Mouse (Mus musculus) limb, embryonic 14.5 days (tissue): ENCODE measurements at regions not wholly inside any gene's neighbourhood (a gene's known extent, or its start where the extent isn't known, plus 50 kb on each side); places are given as distances from the start of the nearest gene placed in this dataset.
"Not testable (repeated sequence)": the region's sequence is repeated elsewhere in the genome, so short reads cannot be mapped to it uniquely, and the experiment has no call there.

Experiments
- ATAC-seq: fragments of 200-750 bp; cut with Nextera tagmentation; 2 replicates; pipeline ENCODE4 v1.8.0; 2017; ENCODE audit warnings: low read depth, moderate number of reproducible peaks, moderate TSS enrichment; ENCODE audit not compliant: low FRiP score
- DNase-seq: peaks from one replicate; pipeline ENCODE4 v3.0.0-alpha.2; 2015; ENCODE audit warnings: low spot score
- H3K27ac ChIP-seq: fragments of 300-500 bp; sonication (generic); replicated peaks from 2 replicates; pipeline ENCODE4 v1.5.1; 2014; ENCODE audit warnings: low read depth, mild to moderate bottlenecking, low read length, moderate library complexity, mixed read lengths
- H3K27me3 ChIP-seq: fragments of 300-500 bp; sonication (generic); 2 replicates; pipeline ENCODE4 v1.6.1; 2014; ENCODE audit warnings: low read length, mixed read lengths; ENCODE audit not compliant: control insufficient read depth, insufficient read depth
- H3K36me3 ChIP-seq: fragments of 300-500 bp; sonication (generic); 2 replicates; pipeline ENCODE4 v1.6.1; 2014; ENCODE audit warnings: mild to moderate bottlenecking, low read length, moderate library complexity, mixed read lengths; ENCODE audit not compliant: control insufficient read depth, insufficient read depth
- H3K4me1 ChIP-seq: fragments of 300-500 bp; sonication (generic); 2 replicates; pipeline ENCODE4 v1.6.1; 2014; ENCODE audit warnings: antibody characterized with exemption, low read length, mixed read lengths; ENCODE audit not compliant: control insufficient read depth, insufficient read depth
- H3K4me2 ChIP-seq: fragments of 300-500 bp; sonication (generic); replicated peaks from 2 replicates; pipeline ENCODE4 v1.6.1; 2014; ENCODE audit warnings: low read depth, mild to moderate bottlenecking, low read length, moderate library complexity; ENCODE audit not compliant: severe bottlenecking
- H3K4me3 ChIP-seq: fragments of 300-500 bp; sonication (generic); replicated peaks from 2 replicates; pipeline ENCODE4 v1.5.1; 2014; ENCODE audit warnings: low read length
- H3K9ac ChIP-seq: fragments of 300-500 bp; sonication (generic); 2 replicates; pipeline ENCODE4 v1.6.1; 2014; ENCODE audit warnings: mild to moderate bottlenecking, low read depth, low read length, moderate library complexity; ENCODE audit not compliant: severe bottlenecking
- H3K9me3 ChIP-seq: fragments of 300-500 bp; sonication (generic); 2 replicates; pipeline ENCODE4 v1.6.1; 2016; ENCODE audit warnings: low read length; ENCODE audit not compliant: control insufficient read depth
- POLR2A ChIP-seq: fragments of 200-500 bp; IDR thresholded peaks from 2 replicates; pipeline ENCODE4 v1.8.0; 2012; ENCODE audit warnings: inconsistent platforms, mild to moderate bottlenecking, moderate library complexity, borderline replicate concordance; ENCODE audit not compliant: insufficient read depth, insufficient read length; ENCODE audit errors: extremely low read depth
- WGBS: fragments of 180-500 bp; shearing (Covaris S2); extraction: QIAGEN DNeasy Blood & Tissue Kit; methylation state at CpG from one replicate; pipeline ENCODE4 v1.1.7; 2014; 5-methylcytosine and 5-hydroxymethylcytosine counted together

- H3K4me3 ChIP-seq, result no peak overlapping the region
- no peaks in the 10 kb centered on the region for H3K9me3 ChIP-seq
- no peak overlapping the region for H3K9ac ChIP-seq
- H3K36me3 ChIP-seq, result no peaks in the 10 kb centered on the region
- TF ChIP-seq POLR2A, result no peak
- DNase-seq, result peak; percentile 10
- no peak overlapping the region for H3K4me2 ChIP-seq
- WGBS, result 16% methylated on average over 10 of the region's 10 CpGs
- no peaks in the 10 kb centered on the region for H3K27me3 ChIP-seq
- H3K4me1 ChIP-seq, result no peaks in the 10 kb centered on the region
- H3K27ac ChIP-seq, result no peak overlapping the region
- ATAC-seq, result peak; percentile 30; the same call in 1 of the 2 replicates
These were observed 150.3 kb downstream of the Nucb2 start for GRCm38 (mm10) chr7:116654466-116654865.

GRCm38 (mm10) chr7:116657040-116657439 lies 152.9 kb downstream of the Nucb2 start:
- not testable (repeated sequence) for H3K27me3 ChIP-seq, H3K4me1 ChIP-seq, H3K36me3 ChIP-seq, H3K4me2 ChIP-seq, DNase-seq, H3K9ac ChIP-seq, H3K4me3 ChIP-seq, ATAC-seq, H3K27ac ChIP-seq, H3K9me3 ChIP-seq
- WGBS, result 91% methylated on average over 6 of the region's 6 CpGs

GRCm38 (mm10) chr7:116665581-116665980 lies 161.4 kb downstream of the Nucb2 start:
- H3K9ac ChIP-seq, result no peak overlapping the region
- no peaks in the 10 kb centered on the region for H3K9me3 ChIP-seq
- H3K27ac ChIP-seq, result no peak overlapping the region
- H3K4me3 ChIP-seq, result no peak overlapping the region
- DNase-seq (no peak), ATAC-seq (no peak)
- no peak overlapping the region for H3K4me2 ChIP-seq
- no peak for TF ChIP-seq POLR2A
- 90% methylated on average over 15 of the region's 15 CpGs for whole genome bisulfite sequencing
- no peaks in the 10 kb centered on the region for H3K4me1 ChIP-seq
- no peaks in the 10 kb centered on the region for H3K27me3 ChIP-seq
- no peaks in the 10 kb centered on the region for H3K36me3 ChIP-seq

- Histone ChIP-seq H3K27me3 (no peaks in the 10 kb centered on the region), H3K9ac (no peak overlapping the region), H3K4me1 (no peaks in the 10 kb centered on the region), H3K4me3 (no peak overlapping the region), H3K36me3 (no peaks in the 10 kb centered on the region), H3K9me3 (no peaks in the 10 kb centered on the region), H3K27ac (no peak overlapping the region), H3K4me2 (no peak overlapping the region)
- WGBS, result 64% methylated on average over 16 of the region's 16 CpGs
- TF ChIP-seq POLR2A, result no peak
- ATAC-seq, result no peak
- no peak for DNase-seq
These were observed 170.2 kb downstream of the Nucb2 start for GRCm38 (mm10) chr7:116674199-116675019.

- no peak for TF ChIP-seq POLR2A
- WGBS, result 76% methylated on average over 1 of the region's 1 CpGs
These were observed 172.5 kb downstream of the Nucb2 start for GRCm38 (mm10) chr7:116676696-116677095.

More at GRCm38 (mm10) chr7:116676696-116677095, 172.5 kb downstream of the Nucb2 start:
- peaks cover 6% of the 10 kb centered on the region for H3K4me1 ChIP-seq
- no peak for ATAC-seq
- H3K4me2 ChIP-seq, result no peak overlapping the region
- no peaks in the 10 kb centered on the region for H3K27me3 ChIP-seq
- no peaks in the 10 kb centered on the region for H3K36me3 ChIP-seq
- H3K9me3 ChIP-seq, result no peaks in the 10 kb centered on the region
- no peak overlapping the region for H3K4me3 ChIP-seq
- DNase-seq, result no peak
- no peak overlapping the region for H3K27ac ChIP-seq
- no peak overlapping the region for H3K9ac ChIP-seq
